Comparison of ENCODE assay signal across 8 mouse cellular contexts in the genomic region with DNA sequence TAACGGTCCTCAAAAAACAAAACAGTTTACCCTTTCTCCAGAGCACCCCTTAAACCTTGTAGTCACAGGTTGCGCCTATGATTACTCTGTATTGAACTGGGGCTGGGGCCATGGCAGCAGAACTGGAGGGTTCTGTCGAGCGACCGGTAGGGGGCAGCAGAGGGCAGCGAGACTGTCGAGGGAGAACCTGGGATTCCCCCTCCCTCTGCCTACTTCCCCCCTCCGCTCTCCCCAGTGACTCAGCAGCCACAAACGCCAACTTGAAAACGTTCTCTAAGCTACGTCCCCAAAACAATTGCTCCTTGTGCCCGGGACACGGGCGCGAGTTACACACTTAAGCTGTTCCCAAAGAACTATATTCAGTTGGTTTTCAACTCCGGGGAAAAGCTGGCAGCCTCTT. TPM values are rescaled to one million over a fixed set of nuclear protein-coding genes. Genes with fewer than 3 reads are reported as not detected.
DNase-seq lines count a peak whose midpoint lies in the region; ATAC-seq lines count a peak whose summit lies in the region.

No protein-coding gene starts in this region.

- ATAC-seq in inflammation-experienced regulatory T-cells, adult 6 months = peak; percentile 77
- peak; percentile 79 for ATAC-seq in megakaryocyte-erythroid progenitor cell, adult 5-6 weeks (replicated peaks; ENCODE audit: low FRiP score, low TSS enrichment, poor library complexity, severe bottlenecking)

- peak; percentile 92 for DNase-seq in adipocyte (ENCODE audit: low spot score)
- peak; percentile 93 for DNase-seq in embryo, embryonic 10 days (ENCODE audit: low spot score)
- peak; percentile 91 for DNase-seq in gastrocnemius, postnatal 14 days
- peak; percentile 79 to 93 for DNase-seq in left cerebral cortex, postnatal 10 days (ENCODE audit: extremely low spot score in 1 of 2, low spot score in 2 of 2)
- DNase-seq in right cerebral cortex, postnatal 14 days = peak; percentile 96
- DNase-seq in urinary bladder, postnatal 25 days (ENCODE audit: low spot score) = peak; percentile 93

- intact Hi-C loops in gastrocnemius, postnatal 14 days (cut with DNase I; ENCODE audit: low total_unique reads) = loop anchor here (2.0 to 5.0 kb wide), 2 partner anchors 48 to 77 kb away; no protein-coding TSS in a partner anchor
- intact Hi-C loops in left cerebral cortex, postnatal 10 days (cut with DNase I) = loop anchor here (1.0 to 10.0 kb wide), 3 partner anchors 50 to 250 kb away; no protein-coding TSS in a partner anchor

RNA-seq across cellular contexts. Expression of gene Tcp11, which starts 4.5 kb away (rescaled TPM):
- not detected for total RNA-seq in gastrocnemius, postnatal 14 days (2021)
- 1 to 10 TPM; 1.8 to 1.9 (median 1.8) TPM for polyA plus RNA-seq in inflammation-experienced regulatory T-cells, adult 6 months (2017; shearing (Covaris generic))
- total RNA-seq in left cerebral cortex, postnatal 10 days (2021) = 1 to 10 TPM; 1.6 to 2.4 TPM
- total RNA-seq in megakaryocyte-erythroid progenitor cell, adult 5-6 weeks (2014; fragmentation: Nextera tagmentation) = 2.2 TPM in 1 of 2 replicates, not detected in the other
- total RNA-seq in megakaryocyte-erythroid progenitor cell, adult 5-6 weeks (2017) = 0.09 and 0.50 TPM in 2 replicates

RNA-seq across cellular contexts. Expression of gene Scube3, which starts 57.0 kb away (rescaled TPM):
- under 1 TPM; 0.20 to 0.62 TPM for total RNA-seq in gastrocnemius, postnatal 14 days (2021)
- polyA plus RNA-seq in inflammation-experienced regulatory T-cells, adult 6 months (2017; shearing (Covaris generic)) = not detected
- 1 to 10 TPM; 2.2 to 2.4 TPM for total RNA-seq in left cerebral cortex, postnatal 10 days (2021)
- total RNA-seq in megakaryocyte-erythroid progenitor cell, adult 5-6 weeks (2014; fragmentation: Nextera tagmentation) = not detected in 2 replicates
- total RNA-seq in megakaryocyte-erythroid progenitor cell, adult 5-6 weeks (2017) = 0.15 TPM in 1 of 2 replicates, not detected in the other

Comparison
In these comparisons a context has a peak if more than half of its experiments do, and no peak if none do; other contexts are left out.
1. Peak in every context shown above with its lines: DNase-seq and ATAC-seq.